Mouse (Mus musculus) cerebellum, adult 2 months (tissue): Measurements from ENCODE around the gene Rph3al.

ENCODE experiments used
- CTCF ChIP-seq: fragments of 200-500 bp; IDR thresholded peaks from 2 replicates; pipeline ENCODE4 v1.5.1; 2011; ENCODE audit warnings: low read depth, mild to moderate bottlenecking, control low read depth, low read length, moderate library complexity, borderline replicate concordance; ENCODE audit not compliant: insufficient read depth
- POLR2A ChIP-seq: fragments of 200-500 bp; IDR thresholded peaks from 2 replicates; pipeline ENCODE4 v1.6.1; 2011; ENCODE audit warnings: low read length, control low read depth, borderline replicate concordance; ENCODE audit not compliant: insufficient read depth

GRCm38 (mm10) chr11:75836240-75836610 lies 102.0 kb downstream of the Rph3al start:
- TF ChIP-seq CTCF (no peak), POLR2A (no peak)
